Mouse (Mus musculus): ENCODE data around the gene Klc1.

- TF ChIP-seq HCFC1 (IDR thresholded peaks at IDR 0.05; ENCODE audit: borderline replicate concordance, insufficient read depth, low read length): no peak
- no peak for TF ChIP-seq ZC3H11A (IDR thresholded peaks at IDR 0.05; ENCODE audit: borderline replicate concordance, low read depth, low read length)
- TF ChIP-seq MAFK (IDR thresholded peaks at IDR 0.05; ENCODE audit: insufficient read depth, low read depth, low read length): no peak
- no peak for TF ChIP-seq ZNF384 (IDR thresholded peaks at IDR 0.05; ENCODE audit: low read depth, low read length)
Observed at GRCm38 (mm10) chr12:111829447-111829846, 70.8 kb downstream of the Klc1 start.
